Mouse (Mus musculus): ENCODE results near the gene Ube2t. TPM values are rescaled to one million over a fixed set of nuclear protein-coding genes. Genes with fewer than 3 reads are reported as not detected.
A peak's percentile ranks its signal among the peaks of the same experiment; 100 is the strongest.

Gene Ube2t
- total RNA-seq (2014; rRNA removed) (3.1 and 3.5 TPM in 2 replicates), polyA plus RNA-seq (2015; fragmentation: Nextera tagmentation; extraction: Ambion mirVana) (3.8 and 5.3 TPM in 2 replicates)

GRCm38 (mm10) chr1:134962053-134962803 is at the start of gene Ube2t:
Ube2t (plus strand) TSS chr1:134962565.
- no peak for TF ChIP-seq CTCF (IDR thresholded peaks at IDR 0.05)
- H3K27me3 ChIP-seq (ENCODE audit: insufficient read depth, low read length): no peaks in the 10 kb centered on the region
- no peaks in the 10 kb centered on the region for H3K36me3 ChIP-seq (ENCODE audit: insufficient read depth, low read length)
- peak within 1 kb of the TSS; percentile 44 for H3K9ac ChIP-seq (replicated peaks; ENCODE audit: low read length, poor library complexity, severe bottlenecking)
- peak within 1 kb of the TSS; percentile 65 for H3K4me3 ChIP-seq (ENCODE audit: low read depth, low read length)
- H3K9me3 ChIP-seq (ENCODE audit: low read length): no peaks in the 10 kb centered on the region
- H3K27ac ChIP-seq (ENCODE audit: low read depth, low read length): no peak within 1 kb of the TSS
- ATAC-seq (ENCODE audit: low FRiP score) (peak; percentile 100), DNase-seq (ENCODE audit: low spot score) (peak; percentile 96)
- H3K4me2 ChIP-seq (ENCODE audit: low read depth, low read length, poor library complexity, severe bottlenecking): peak within 1 kb of the TSS; percentile 68
- 2% methylated on average over 50 of the region's 50 CpGs for WGBS
- no peaks in the 10 kb centered on the region for H3K4me1 ChIP-seq (ENCODE audit: insufficient read depth, low read length)

- H3K9ac ChIP-seq (replicated peaks; ENCODE audit: low read length, poor library complexity, severe bottlenecking): no peak overlapping the region
- H3K4me1 ChIP-seq (ENCODE audit: insufficient read depth, low read length): no peaks in the 10 kb centered on the region
- WGBS: 74% methylated on average over 4 of the region's 4 CpGs
- no peak overlapping the region for H3K4me2 ChIP-seq (ENCODE audit: low read depth, low read length, poor library complexity, severe bottlenecking)
- no peak overlapping the region for H3K4me3 ChIP-seq (ENCODE audit: low read depth, low read length)
- H3K9me3 ChIP-seq (ENCODE audit: low read length): no peaks in the 10 kb centered on the region
- ATAC-seq (ENCODE audit: low FRiP score) (no peak), DNase-seq (ENCODE audit: low spot score) (no peak)
- TF ChIP-seq CTCF (IDR thresholded peaks at IDR 0.05): no peak
- no peaks in the 10 kb centered on the region for H3K27me3 ChIP-seq (ENCODE audit: insufficient read depth, low read length)
- no peak overlapping the region for H3K27ac ChIP-seq (ENCODE audit: low read depth, low read length)
- H3K36me3 ChIP-seq (ENCODE audit: insufficient read depth, low read length): no peaks in the 10 kb centered on the region
These were observed 48.8 kb upstream of the Ube2t start for GRCm38 (mm10) chr1:134913535-134913934.

- Histone ChIP-seq H3K4me3 (ENCODE audit: low read depth, low read length) (no peak overlapping the region), H3K27ac (ENCODE audit: low read depth, low read length) (no peak overlapping the region), H3K27me3 (ENCODE audit: insufficient read depth, low read length) (no peaks in the 10 kb centered on the region), H3K4me1 (ENCODE audit: insufficient read depth, low read length) (no peaks in the 10 kb centered on the region), H3K9me3 (ENCODE audit: low read length) (no peaks in the 10 kb centered on the region), H3K36me3 (ENCODE audit: insufficient read depth, low read length) (no peaks in the 10 kb centered on the region), H3K4me2 (ENCODE audit: low read depth, low read length, poor library complexity, severe bottlenecking) (no peak overlapping the region), H3K9ac (replicated peaks; ENCODE audit: low read length, poor library complexity, severe bottlenecking) (no peak overlapping the region)
- TF ChIP-seq CTCF (IDR thresholded peaks at IDR 0.05): no peak
- no peak for ATAC-seq (ENCODE audit: low FRiP score)
- no peak for DNase-seq (ENCODE audit: low spot score)
- 89% methylated on average over 4 of the region's 4 CpGs for WGBS
These were observed 46.9 kb upstream of the Ube2t start for GRCm38 (mm10) chr1:134915421-134915820.

- no peak overlapping the region for H3K27ac ChIP-seq (ENCODE audit: low read depth, low read length)
- ATAC-seq (ENCODE audit: low FRiP score): no peak
- WGBS: 88% methylated on average over 6 of the region's 6 CpGs
- H3K4me1 ChIP-seq (ENCODE audit: insufficient read depth, low read length): no peaks in the 10 kb centered on the region
- DNase-seq (ENCODE audit: low spot score): no peak
- H3K9me3 ChIP-seq (ENCODE audit: low read length): no peaks in the 10 kb centered on the region
- no peak overlapping the region for H3K4me2 ChIP-seq (ENCODE audit: low read depth, low read length, poor library complexity, severe bottlenecking)
- TF ChIP-seq CTCF (IDR thresholded peaks at IDR 0.05): no peak
- no peaks in the 10 kb centered on the region for H3K36me3 ChIP-seq (ENCODE audit: insufficient read depth, low read length)
- no peak overlapping the region for H3K9ac ChIP-seq (replicated peaks; ENCODE audit: low read length, poor library complexity, severe bottlenecking)
- no peaks in the 10 kb centered on the region for H3K27me3 ChIP-seq (ENCODE audit: insufficient read depth, low read length)
- H3K4me3 ChIP-seq (ENCODE audit: low read depth, low read length): no peak overlapping the region
These were observed 43.4 kb upstream of the Ube2t start for GRCm38 (mm10) chr1:134919010-134919409.

GRCm38 (mm10) chr1:134932431-134932830 is 29.9 kb upstream of the Ube2t start:
- Histone ChIP-seq H3K9me3 (ENCODE audit: low read length) (no peaks in the 10 kb centered on the region), H3K9ac (replicated peaks; ENCODE audit: low read length, poor library complexity, severe bottlenecking) (no peak overlapping the region), H3K36me3 (ENCODE audit: insufficient read depth, low read length) (no peaks in the 10 kb centered on the region), H3K27ac (ENCODE audit: low read depth, low read length) (no peak overlapping the region), H3K27me3 (ENCODE audit: insufficient read depth, low read length) (no peaks in the 10 kb centered on the region), H3K4me2 (ENCODE audit: low read depth, low read length, poor library complexity, severe bottlenecking) (no peak overlapping the region), H3K4me3 (ENCODE audit: low read depth, low read length) (no peak overlapping the region), H3K4me1 (ENCODE audit: insufficient read depth, low read length) (no peaks in the 10 kb centered on the region)
- ATAC-seq (ENCODE audit: low FRiP score): no peak
- no peak for DNase-seq (ENCODE audit: low spot score)
- WGBS: 33% methylated on average over 7 of the region's 7 CpGs
- TF ChIP-seq CTCF (IDR thresholded peaks at IDR 0.05): no peak

- no peak for DNase-seq (ENCODE audit: low spot score)
- Histone ChIP-seq H3K4me1 (ENCODE audit: insufficient read depth, low read length) (no peaks in the 10 kb centered on the region; the same call in 1 of the 2 replicates), H3K9ac (replicated peaks; ENCODE audit: low read length, poor library complexity, severe bottlenecking) (no peak overlapping the region), H3K27ac (ENCODE audit: low read depth, low read length) (no peak overlapping the region), H3K36me3 (ENCODE audit: insufficient read depth, low read length) (no peaks in the 10 kb centered on the region), H3K4me2 (ENCODE audit: low read depth, low read length, poor library complexity, severe bottlenecking) (no peak overlapping the region), H3K4me3 (ENCODE audit: low read depth, low read length) (no peak overlapping the region), H3K27me3 (ENCODE audit: insufficient read depth, low read length) (no peaks in the 10 kb centered on the region), H3K9me3 (ENCODE audit: low read length) (no peaks in the 10 kb centered on the region)
- 94% methylated on average over 6 of the region's 6 CpGs for WGBS
- no peak for TF ChIP-seq CTCF (IDR thresholded peaks at IDR 0.05)
- no peak for ATAC-seq (ENCODE audit: low FRiP score)
These were observed 26.0 kb upstream of the Ube2t start for GRCm38 (mm10) chr1:134936335-134936734.
